Mouse (Mus musculus) midbrain, postnatal 0 days (tissue): ENCODE measurements around the gene Kcnj11. TPM values are rescaled to one million over a fixed set of nuclear protein-coding genes. Genes with fewer than 3 reads are reported as not detected.

Source experiments
- ATAC-seq: fragments of 200-750 bp; cut with Nextera tagmentation; 2 replicates; pipeline ENCODE4 v1.8.0; 2017; ENCODE audit warnings: moderate number of reproducible peaks, mild to moderate bottlenecking, moderate TSS enrichment, moderate library complexity; ENCODE audit not compliant: low FRiP score
- DNase-seq: peaks from one replicate; pipeline ENCODE4 v3.0.0-alpha.2; 2015; ENCODE audit warnings: low spot score
- H3K27ac ChIP-seq: fragments of 300-500 bp; sonication (generic); 2 replicates; pipeline ENCODE4 v1.5.1; 2014; ENCODE audit warnings: low read depth, mild to moderate bottlenecking, low read length, mixed read lengths
- H3K27me3 ChIP-seq: fragments of 300-500 bp; sonication (generic); 2 replicates; pipeline ENCODE4 v1.6.1; 2014; ENCODE audit warnings: low read length, control low read depth, mixed read lengths; ENCODE audit not compliant: insufficient read depth
- H3K36me3 ChIP-seq: fragments of 300-500 bp; sonication (generic); 2 replicates; pipeline ENCODE4 v1.6.1; 2014; ENCODE audit warnings: low read length, control low read depth, mixed read lengths; ENCODE audit not compliant: insufficient read depth
- H3K4me1 ChIP-seq: fragments of 300-500 bp; sonication (generic); 2 replicates; pipeline ENCODE4 v1.6.1; 2014; ENCODE audit warnings: mild to moderate bottlenecking, control low read depth, antibody characterized with exemption, low read length, mixed read lengths; ENCODE audit not compliant: insufficient read depth
- H3K4me2 ChIP-seq: fragments of 300-500 bp; sonication (generic); 2 replicates; pipeline ENCODE4 v1.6.1; 2014; ENCODE audit warnings: low read depth, mild to moderate bottlenecking, low read length, mixed read lengths; ENCODE audit not compliant: poor library complexity, severe bottlenecking
- H3K4me3 ChIP-seq: fragments of 300-500 bp; sonication (generic); 2 replicates; pipeline ENCODE4 v1.5.1; 2014; ENCODE audit warnings: low read depth, mild to moderate bottlenecking, low read length, moderate library complexity
- H3K9ac ChIP-seq: fragments of 300-500 bp; sonication (generic); replicated peaks from 2 replicates; pipeline ENCODE4 v1.6.1; 2014; ENCODE audit warnings: mild to moderate bottlenecking, low read length, moderate library complexity, mixed read lengths; ENCODE audit not compliant: poor library complexity, severe bottlenecking
- H3K9me3 ChIP-seq: fragments of 300-500 bp; sonication (generic); 2 replicates; pipeline ENCODE4 v1.6.1; 2016; ENCODE audit warnings: low read length, control low read depth
- CTCF ChIP-seq: IDR thresholded peaks from 2 replicates; pipeline ENCODE4 v1.5.1; 2016; ENCODE audit warnings: antibody characterized with exemption, mild to moderate bottlenecking
- WGBS: fragments of 180-500 bp; shearing (Covaris S2); extraction: QIAGEN DNeasy Blood & Tissue Kit; methylation state at CpG from one replicate; pipeline ENCODE4 v1.1.7; 2014; 5-methylcytosine and 5-hydroxymethylcytosine counted together
- polyA plus RNA-seq: library from polyadenylated mRNA; unstranded; fragments of >200 nt; fragmentation: Nextera tagmentation; extraction: Ambion mirVana; gene quantifications from 2 replicates; pipeline ENCODE4 v1.2.1, GENCODE M21; 2015
- total RNA-seq: library from RNA; depleted of rRNA; stranded (reverse); fragments of >200 nt; gene quantifications from 2 replicates; pipeline ENCODE4 v1.2.3, GENCODE M21; 2014; rRNA removed

The Kcnj11 gene
- total and polyA plus RNA-seq, 2 experiments from 2014 or later: 2.9 to 26.2 TPM

GRCm38 (mm10) chr7:46053566-46053965, 47.0 kb downstream of the Kcnj11 start:
- Histone ChIP-seq H3K4me2 (no peak overlapping the region), H3K9ac (no peak overlapping the region), H3K36me3 (peaks cover 57% of the 10 kb centered on the region), H3K27me3 (no peaks in the 10 kb centered on the region), H3K4me3 (no peak overlapping the region), H3K9me3 (no peaks in the 10 kb centered on the region), H3K27ac (no peak overlapping the region), H3K4me1 (no peaks in the 10 kb centered on the region)
- no peak for TF ChIP-seq CTCF
- 89% methylated on average over 3 of the region's 3 CpGs for WGBS
- ATAC-seq (no peak), DNase-seq (no peak)

- ATAC-seq: peak; percentile 44; the same call in 1 of the 2 replicates
- H3K36me3 ChIP-seq: peaks cover 56% of the 10 kb centered on the region
- TF ChIP-seq CTCF: peak; percentile 64
Observed at GRCm38 (mm10) chr7:46052161-46052821, 48.3 kb downstream of the Kcnj11 start.

GRCm38 (mm10) chr7:46049981-46050380, 50.6 kb downstream of the Kcnj11 start:
- ATAC-seq: no peak
- Histone ChIP-seq H3K4me3 (no peak overlapping the region), H3K27me3 (no peaks in the 10 kb centered on the region), H3K9me3 (no peaks in the 10 kb centered on the region), H3K4me1 (no peaks in the 10 kb centered on the region), H3K36me3 (peaks cover 58% of the 10 kb centered on the region), H3K27ac (no peak overlapping the region), H3K9ac (no peak overlapping the region), H3K4me2 (no peak overlapping the region)
- peak; percentile 35 for DNase-seq
- no peak for TF ChIP-seq CTCF
- 60% methylated on average over 7 of the region's 7 CpGs for WGBS

More at GRCm38 (mm10) chr7:46052161-46052821, 48.3 kb downstream of the Kcnj11 start:
- DNase-seq: peak; percentile 72
- Histone ChIP-seq H3K27ac (no peak overlapping the region), H3K4me1 (no peaks in the 10 kb centered on the region), H3K4me3 (no peak overlapping the region), H3K27me3 (no peaks in the 10 kb centered on the region), H3K9ac (no peak overlapping the region), H3K9me3 (no peaks in the 10 kb centered on the region), H3K4me2 (no peak overlapping the region)
- 83% methylated on average over 4 of the region's 4 CpGs for WGBS

GRCm38 (mm10) chr7:46047873-46048562, 52.5 kb downstream of the Kcnj11 start:
- no peak overlapping the region for H3K4me2 ChIP-seq
- H3K27ac ChIP-seq: no peak overlapping the region
- H3K4me1 ChIP-seq: no peaks in the 10 kb centered on the region
- H3K36me3 ChIP-seq: peaks cover 59% of the 10 kb centered on the region
- no peaks in the 10 kb centered on the region for H3K9me3 ChIP-seq
- DNase-seq: no peak
- TF ChIP-seq CTCF: no peak
- no peak overlapping the region for H3K9ac ChIP-seq
- H3K4me3 ChIP-seq: no peak overlapping the region
- WGBS: 94% methylated on average over 13 of the region's 13 CpGs
- no peak for ATAC-seq
- no peaks in the 10 kb centered on the region for H3K27me3 ChIP-seq

GRCm38 (mm10) chr7:46045882-46046281, 54.7 kb downstream of the Kcnj11 start:
- TF ChIP-seq CTCF: no peak
- 95% methylated on average over 11 of the region's 11 CpGs for WGBS
- DNase-seq (no peak), ATAC-seq (no peak)
- Histone ChIP-seq H3K27me3 (no peaks in the 10 kb centered on the region), H3K36me3 (peaks cover 69% of the 10 kb centered on the region), H3K9ac (no peak overlapping the region), H3K27ac (no peak overlapping the region), H3K4me1 (no peaks in the 10 kb centered on the region), H3K4me3 (no peak overlapping the region), H3K4me2 (no peak overlapping the region), H3K9me3 (no peaks in the 10 kb centered on the region)

GRCm38 (mm10) chr7:46044106-46044505, 56.5 kb downstream of the Kcnj11 start:
- Histone ChIP-seq H3K9ac (no peak overlapping the region), H3K4me2 (no peak overlapping the region), H3K36me3 (peaks cover 70% of the 10 kb centered on the region), H3K27me3 (no peaks in the 10 kb centered on the region), H3K4me1 (no peaks in the 10 kb centered on the region), H3K4me3 (no peak overlapping the region), H3K9me3 (no peaks in the 10 kb centered on the region), H3K27ac (no peak overlapping the region)
- ATAC-seq (no peak), DNase-seq (no peak)
- no peak for TF ChIP-seq CTCF
- 89% methylated on average over 10 of the region's 10 CpGs for WGBS

Other genes starting within 250 kb of the Kcnj11 start
- gene Kdelr1, start 228.0 kb downstream of the Kcnj11 start, total RNA-seq: 170 and 207 TPM in 2 replicates
- 52.0 and 54.8 TPM in 2 replicates for gene Kdelr1, start 228.0 kb downstream of the Kcnj11 start, polyA plus RNA-seq
- gene Grin2d, start 222.4 kb downstream of the Kcnj11 start, total RNA-seq: 51.6 and 51.7 TPM in 2 replicates
- 5.4 and 6.6 TPM in 2 replicates for gene Grin2d, start 222.4 kb downstream of the Kcnj11 start, polyA plus RNA-seq
- gene Syngr4, start 204.1 kb downstream of the Kcnj11 start, total RNA-seq: 0.38 TPM in 1 of 2 replicates, not detected in the other
- 0.25 and 0.30 TPM in 2 replicates for gene Syngr4, start 204.1 kb downstream of the Kcnj11 start, polyA plus RNA-seq
- 27.4 and 41.6 TPM in 2 replicates for gene Tmem143, start 203.8 kb downstream of the Kcnj11 start, total RNA-seq
- 5.5 and 5.6 TPM in 2 replicates for gene Tmem143, start 203.8 kb downstream of the Kcnj11 start, polyA plus RNA-seq
- gene Emp3, start 179.4 kb downstream of the Kcnj11 start, total RNA-seq: 12.8 and 17.0 TPM in 2 replicates
- 36.4 and 38.5 TPM in 2 replicates for gene Emp3, start 179.4 kb downstream of the Kcnj11 start, polyA plus RNA-seq
- gene Ccdc114, start 176.7 kb downstream of the Kcnj11 start, total RNA-seq: 4.2 and 7.2 TPM in 2 replicates
- 4.3 and 5.8 TPM in 2 replicates for gene Ccdc114, start 176.7 kb downstream of the Kcnj11 start, polyA plus RNA-seq
- gene Abcc6, start 70.5 kb downstream of the Kcnj11 start, total RNA-seq: 1.3 and 2.1 TPM in 2 replicates
- gene Abcc6, start 70.5 kb downstream of the Kcnj11 start, polyA plus RNA-seq: 0.43 and 0.89 TPM in 2 replicates
- gene Nomo1, start 67.1 kb downstream of the Kcnj11 start, total RNA-seq: 44.2 and 56.3 TPM in 2 replicates
- gene Nomo1, start 67.1 kb downstream of the Kcnj11 start, polyA plus RNA-seq: 35.8 and 38.7 TPM in 2 replicates
- 13.1 and 18.7 TPM in 2 replicates for gene Abcc8, start 79.3 kb upstream of the Kcnj11 start, total RNA-seq
- gene Abcc8, start 79.3 kb upstream of the Kcnj11 start, polyA plus RNA-seq: 7.2 and 9.6 TPM in 2 replicates
- gene Ush1c, start 137.7 kb upstream of the Kcnj11 start, total RNA-seq: 0.44 and 0.85 TPM in 2 replicates
- gene Ush1c, start 137.7 kb upstream of the Kcnj11 start, polyA plus RNA-seq: 1.7 and 1.8 TPM in 2 replicates
- 0.11 and 0.28 TPM in 2 replicates for gene Otog, start 140.2 kb upstream of the Kcnj11 start, total RNA-seq
- gene Otog, start 140.2 kb upstream of the Kcnj11 start, polyA plus RNA-seq: 0.01 and 0.07 TPM in 2 replicates